Mouse (Mus musculus): Measurements from ENCODE around the gene Tmcc3.

DNA sequence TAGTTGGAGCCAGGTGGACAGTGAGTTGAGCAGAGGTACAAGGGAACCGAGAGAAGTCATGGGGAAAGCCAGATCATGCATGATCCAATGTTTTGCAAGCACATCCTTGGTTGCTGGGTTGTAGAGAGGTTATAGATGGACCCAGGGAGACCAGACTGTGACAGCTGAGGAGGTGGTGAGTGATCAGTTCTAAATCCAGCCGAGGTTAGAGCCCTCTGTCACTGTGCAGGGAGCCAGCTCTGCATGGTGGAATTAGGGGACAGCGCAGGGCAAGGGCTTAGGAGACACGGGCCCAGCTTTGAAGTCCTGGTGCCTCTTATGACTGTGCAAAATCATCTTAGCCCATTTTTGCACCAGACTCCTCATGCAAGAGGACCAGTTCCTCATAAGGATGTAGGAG lies 228.5 kb downstream of the Tmcc3 start:
- TF ChIP-seq CTCF (IDR thresholded peaks at IDR 0.05; ENCODE audit: low read depth, low read length) (no peak), POLR2A (IDR thresholded peaks at IDR 0.05; ENCODE audit: borderline replicate concordance, low read depth, low read length) (no peak)

Data from bone marrow macrophage, adult 2 months (primary cell).